Mouse (Mus musculus): ENCODE data around the gene Slc19a1. TPM values are rescaled to one million over a fixed set of nuclear protein-coding genes. Genes with fewer than 3 reads are reported as not detected.

The Slc19a1 gene
- total and polyA plus RNA-seq, 3 experiments: 40.1 to 59.8 (median 50.2) TPM

GRCm38 (mm10) chr10:77082921-77083320 is 50.9 kb downstream of the Slc19a1 start:
- Histone ChIP-seq H3K36me3 (replicated peaks in 1 of 2; ENCODE audit: control insufficient read depth in 1 of 2, insufficient read depth in 1 of 2, low read length in 1 of 2) (peaks cover 0 to 22% of the 10 kb centered on the region in 2 experiments), H3K79me2 (replicated peaks; ENCODE audit: control insufficient read depth, extremely low read depth, insufficient read depth, poor library complexity, severe bottlenecking) (no peaks in the 10 kb centered on the region), H3K9ac (ENCODE audit: insufficient read depth, low read depth) (no peak overlapping the region), H3K4me1 (ENCODE audit: control insufficient read depth in 1 of 2, insufficient read depth in 2 of 2) (peaks cover 0 to 4% of the 10 kb centered on the region in 2 experiments; a peak in 2 of 4 replicates), H3K27ac (ENCODE audit: insufficient read depth, low read depth) (no peak overlapping the region), H3K27me3 (replicated peaks) (peaks cover 65% of the 10 kb centered on the region), H3K9me3 (replicated peaks; ENCODE audit: low read length) (no peaks in the 10 kb centered on the region), H3K4me3 (replicated peaks in 1 of 3; ENCODE audit: low read depth in 2 of 3, low read length in 2 of 3, poor library complexity in 1 of 3) (no peak overlapping the region), H3K4me2 (ENCODE audit: insufficient read depth, low read depth, poor library complexity, severe bottlenecking) (no peak overlapping the region)
- dilution Hi-C loops (cut with MboI; ENCODE audit: extremely low pct_ligation_motif_present, extremely low pct_unique_long_range_greater_than_20kb, low sequenced_read_pairs) (no loop called here), in situ Hi-C loops (cut with MboI; ENCODE audit: low pct_ligation_motif_present, low pct_unique_long_range_greater_than_20kb, low sequenced_read_pairs) (loop anchor here (5.0 kb wide), 1 partner anchor 44 kb away; no protein-coding TSS in a partner anchor)
- TF ChIP-seq BHLHE40 (IDR thresholded peaks at IDR 0.05; ENCODE audit: low read depth, low read length) (no peak), CHD1 (IDR thresholded peaks at IDR 0.05; ENCODE audit: low read depth, low read length) (no peak), NELFE (IDR thresholded peaks at IDR 0.05; ENCODE audit: low read depth, low read length) (no peak), ELF1 (IDR thresholded peaks at IDR 0.05; ENCODE audit: low read depth, low read length) (no peak), TCF12 (IDR thresholded peaks at IDR 0.05; ENCODE audit: low read depth, low read length) (no peak), IRF4 (IDR thresholded peaks at IDR 0.05; ENCODE audit: low read depth, low read length) (no peak), ZKSCAN1 (IDR thresholded peaks at IDR 0.05; ENCODE audit: borderline replicate concordance, low read depth, low read length) (no peak), GABPA (IDR thresholded peaks at IDR 0.05; ENCODE audit: insufficient replicate concordance, low read depth, low read length) (no peak), USF2 (conservative IDR thresholded peaks at IDR 0.05; ENCODE audit: low read depth, low read length) (no peak), NRF1 (IDR thresholded peaks at IDR 0.05; ENCODE audit: low read depth, low read length) (no peak), ZNF384 (IDR thresholded peaks at IDR 0.05; ENCODE audit: low read depth, low read length) (no peak), MYC (IDR thresholded peaks at IDR 0.05; ENCODE audit: low read depth, low read length) (no peak), ZMIZ1 (IDR thresholded peaks at IDR 0.05; ENCODE audit: low read depth, low read length) (no peak), JUND (conservative IDR thresholded peaks at IDR 0.05; ENCODE audit: low read depth, low read length) (no peak), MXI1 (IDR thresholded peaks at IDR 0.05; ENCODE audit: low read depth, low read length) (no peak), CTCF (conservative IDR thresholded peaks at IDR 0.05 in 1 of 2, IDR thresholded peaks at IDR 0.05 in 1 of 2; ENCODE audit: low read depth in 2 of 2, low read length in 2 of 2) (no peak)
- no peak for DNase-seq (ENCODE audit: extremely low read depth)

GRCm38 (mm10) chr10:77084568-77084967 is 52.5 kb downstream of the Slc19a1 start:
- Histone ChIP-seq H3K36me3 (replicated peaks in 1 of 2; ENCODE audit: control insufficient read depth in 1 of 2, insufficient read depth in 1 of 2, low read length in 1 of 2) (peaks cover 0 to 13% of the 10 kb centered on the region in 2 experiments), H3K4me1 (ENCODE audit: control insufficient read depth in 1 of 2, insufficient read depth in 2 of 2) (peaks cover 3 to 4% of the 10 kb centered on the region in 2 experiments; a peak in 2 of 4 replicates), H3K79me2 (replicated peaks; ENCODE audit: control insufficient read depth, extremely low read depth, insufficient read depth, poor library complexity, severe bottlenecking) (no peaks in the 10 kb centered on the region), H3K27ac (ENCODE audit: insufficient read depth, low read depth) (no peak overlapping the region), H3K9me3 (replicated peaks; ENCODE audit: low read length) (no peaks in the 10 kb centered on the region), H3K9ac (ENCODE audit: insufficient read depth, low read depth) (no peak overlapping the region), H3K27me3 (replicated peaks) (peaks cover 59% of the 10 kb centered on the region), H3K4me3 (replicated peaks in 1 of 3; ENCODE audit: low read depth in 2 of 3, low read length in 2 of 3, poor library complexity in 1 of 3) (peak overlapping the region in 1 of 3 experiments; percentile 5), H3K4me2 (ENCODE audit: insufficient read depth, low read depth, poor library complexity, severe bottlenecking) (no peak overlapping the region)
- in situ Hi-C loops (cut with MboI; ENCODE audit: low pct_ligation_motif_present, low pct_unique_long_range_greater_than_20kb, low sequenced_read_pairs): loop anchor here (5.0 kb wide), 1 partner anchor 43 kb away; no protein-coding TSS in a partner anchor
- TF ChIP-seq SIN3A (IDR thresholded peaks at IDR 0.05; ENCODE audit: low read length) (no peak), NRF1 (IDR thresholded peaks at IDR 0.05; ENCODE audit: low read depth, low read length) (no peak), ZMIZ1 (IDR thresholded peaks at IDR 0.05; ENCODE audit: low read depth, low read length) (no peak), JUND (conservative IDR thresholded peaks at IDR 0.05; ENCODE audit: low read depth, low read length) (no peak), E2F4 (IDR thresholded peaks at IDR 0.05; ENCODE audit: insufficient replicate concordance, low read depth, low read length) (no peak), ETS1 (conservative IDR thresholded peaks at IDR 0.05; ENCODE audit: low read depth, low read length) (no peak), CHD1 (IDR thresholded peaks at IDR 0.05; ENCODE audit: low read depth, low read length) (no peak), CHD2 (IDR thresholded peaks at IDR 0.05; ENCODE audit: low read length) (no peak), MEF2A (IDR thresholded peaks at IDR 0.05; ENCODE audit: borderline replicate concordance, low read depth, low read length) (no peak)
- DNase-seq (ENCODE audit: extremely low read depth): no peak
- dilution Hi-C loops (cut with MboI; ENCODE audit: extremely low pct_ligation_motif_present, extremely low pct_unique_long_range_greater_than_20kb, low sequenced_read_pairs): no loop called here

Measured in CH12.LX (cell line).